Mouse (Mus musculus) lung, postnatal 25 days (tissue): Measurements from ENCODE around the gene Adcy3.
"Not testable (repeated sequence)": the region's sequence is repeated elsewhere in the genome, so short reads cannot be mapped to it uniquely, and the experiment has no call there.

Experiments used
- DNase-seq: peaks from one replicate; pipeline ENCODE4 v3.0.0; 2022; ENCODE audit warnings: low spot score

Adcy3 gene

DNA sequence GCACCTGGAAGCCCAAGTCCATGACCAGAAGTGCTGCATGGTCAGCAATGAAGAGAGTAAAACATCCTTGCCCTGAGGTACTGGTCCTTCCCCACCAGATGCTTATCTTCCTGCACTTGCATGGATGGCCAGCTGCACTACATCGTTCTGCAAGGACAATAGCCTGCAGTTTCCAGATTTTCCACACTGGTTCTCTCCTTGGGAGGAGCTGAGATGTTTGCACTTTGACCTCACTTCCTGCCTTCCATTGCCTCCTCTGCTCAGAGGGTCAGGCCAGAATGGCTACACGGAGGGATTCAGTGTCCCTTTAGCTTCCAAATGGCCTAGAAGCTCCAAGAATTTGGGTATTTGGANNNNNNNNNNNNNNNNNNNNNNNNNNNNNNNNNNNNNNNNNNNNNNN, 51.7 kb downstream of the Adcy3 start:
- no peak for DNase-seq

DNA sequence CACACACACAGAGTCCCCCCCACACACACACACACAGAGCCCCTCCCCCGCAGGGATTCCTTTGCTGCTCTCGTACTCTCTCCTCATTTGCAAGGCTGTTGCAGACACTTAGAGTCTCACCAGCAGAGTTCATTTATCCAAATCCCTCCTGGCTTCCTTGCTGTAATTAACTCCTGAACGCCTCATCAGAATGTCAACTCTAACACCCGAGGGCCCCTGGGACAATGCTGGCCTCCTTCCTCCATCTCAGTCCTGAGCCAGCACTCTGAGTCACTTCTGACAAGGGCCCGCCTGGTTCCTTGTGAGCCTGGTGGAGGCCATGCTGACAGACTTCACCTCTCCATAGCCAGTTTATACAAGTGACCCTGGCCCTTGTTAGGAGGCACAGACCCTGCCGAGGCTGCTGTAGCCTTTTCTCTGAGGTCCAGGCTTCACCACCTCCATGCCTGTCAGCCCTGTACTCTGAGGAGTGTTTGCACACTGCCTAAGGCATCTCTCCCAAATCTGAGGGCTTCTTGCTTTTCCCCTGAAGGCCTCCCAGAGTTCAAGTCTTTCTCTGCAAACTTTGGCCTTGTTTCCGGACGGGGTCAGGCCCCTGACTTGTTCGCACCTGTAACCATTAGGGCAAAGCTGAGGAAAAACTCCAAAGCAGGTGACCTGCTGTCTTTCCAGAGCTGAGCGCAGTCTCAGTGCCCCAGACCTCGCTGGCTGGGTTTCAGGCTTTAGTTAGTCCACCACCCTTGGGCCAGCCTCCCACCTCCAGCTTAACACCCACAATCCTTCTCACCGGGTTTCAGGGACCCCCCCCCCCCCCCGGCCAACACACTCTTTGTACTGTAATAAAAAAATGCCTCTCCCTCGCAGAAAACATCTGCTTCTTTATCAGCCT, 55.5 kb downstream of the Adcy3 start:
- peak; percentile 26 for DNase-seq

- DNase-seq = no peak
Measured at GRCm38 (mm10) chr12:4189060-4189447, 56.2 kb downstream of the Adcy3 start.

DNA sequence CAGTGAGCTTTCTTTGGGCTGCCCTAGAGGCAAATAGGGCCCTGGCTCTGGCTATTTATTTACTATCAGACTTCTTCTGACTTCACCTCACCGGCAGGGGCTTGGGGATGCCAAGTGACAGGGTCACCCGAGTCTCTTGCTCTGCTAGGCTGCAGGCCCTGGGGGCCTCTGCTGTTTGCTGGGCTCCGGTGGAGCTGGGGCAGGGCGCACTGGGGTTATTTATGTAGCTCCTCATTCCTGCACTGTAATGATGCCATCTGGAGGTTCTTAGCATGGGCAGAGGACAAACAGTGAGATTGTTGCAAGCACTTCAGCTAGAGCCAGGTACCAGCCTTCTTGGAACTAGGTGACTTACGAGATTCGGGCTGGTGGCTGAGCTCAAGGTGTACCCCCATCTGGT, 59.6 kb downstream of the Adcy3 start:
- no peak for DNase-seq

DNA sequence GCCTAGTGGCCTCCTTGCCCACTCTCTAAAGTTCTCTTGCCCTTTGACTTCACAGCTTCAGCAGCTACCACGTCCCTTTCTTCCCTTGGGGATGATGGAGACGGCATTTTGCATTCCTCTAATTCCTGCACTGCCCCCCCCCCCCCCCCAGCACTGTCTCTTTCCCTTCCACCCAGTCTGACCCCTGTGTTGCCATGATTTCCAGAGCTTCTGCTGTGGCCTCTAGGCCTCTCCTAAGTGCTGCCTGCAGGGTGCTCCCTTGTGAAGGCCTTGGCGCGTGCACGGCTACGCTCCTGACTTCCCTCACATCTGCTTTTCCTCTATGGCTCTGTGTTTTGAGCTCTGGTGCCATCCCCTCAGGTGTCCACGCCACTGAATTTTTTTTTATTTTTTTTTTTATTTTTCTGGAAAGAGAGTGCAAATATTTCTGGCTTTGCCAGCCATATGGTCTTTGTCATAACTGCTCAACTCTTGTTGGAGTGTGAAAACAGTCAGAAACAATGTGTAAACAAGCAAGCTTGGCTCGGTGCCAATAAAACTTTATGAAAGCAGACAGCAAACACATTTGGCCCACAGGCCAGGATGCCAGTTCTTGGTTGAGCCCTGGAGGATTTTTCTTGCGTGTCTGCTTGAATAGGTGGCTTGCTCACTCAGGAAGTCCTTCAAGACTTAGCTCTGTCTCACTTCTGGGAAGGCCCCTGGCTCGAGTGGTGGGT, 60.3 kb downstream of the Adcy3 start:
- DNase-seq = peak; percentile 35

DNA sequence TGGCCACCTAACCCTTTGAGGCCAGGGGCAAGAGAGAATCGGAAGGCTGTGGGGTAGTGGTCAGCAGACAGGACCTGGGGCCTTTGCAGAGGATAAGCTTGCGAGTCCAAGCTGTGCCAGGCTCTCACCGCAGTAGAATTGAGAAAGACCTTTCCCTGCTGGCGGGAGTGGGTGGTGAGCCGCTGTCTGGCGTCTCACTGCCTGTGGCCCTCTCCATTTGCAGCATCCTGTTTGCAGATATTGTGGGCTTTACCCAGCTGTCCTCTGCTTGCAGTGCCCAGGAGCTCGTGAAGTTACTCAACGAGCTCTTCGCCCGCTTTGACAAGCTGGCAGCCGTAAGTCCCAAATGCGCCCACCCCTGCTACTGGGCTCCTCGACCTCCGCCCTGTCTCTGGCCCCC, 61.7 kb downstream of the Adcy3 start:
- no peak for DNase-seq

- DNase-seq = peak; percentile 12
Measured at GRCm38 (mm10) chr12:4198702-4199101, 65.8 kb downstream of the Adcy3 start.

- DNase-seq = no peak
Measured at GRCm38 (mm10) chr12:4199271-4199670, 66.4 kb downstream of the Adcy3 start.

DNA sequence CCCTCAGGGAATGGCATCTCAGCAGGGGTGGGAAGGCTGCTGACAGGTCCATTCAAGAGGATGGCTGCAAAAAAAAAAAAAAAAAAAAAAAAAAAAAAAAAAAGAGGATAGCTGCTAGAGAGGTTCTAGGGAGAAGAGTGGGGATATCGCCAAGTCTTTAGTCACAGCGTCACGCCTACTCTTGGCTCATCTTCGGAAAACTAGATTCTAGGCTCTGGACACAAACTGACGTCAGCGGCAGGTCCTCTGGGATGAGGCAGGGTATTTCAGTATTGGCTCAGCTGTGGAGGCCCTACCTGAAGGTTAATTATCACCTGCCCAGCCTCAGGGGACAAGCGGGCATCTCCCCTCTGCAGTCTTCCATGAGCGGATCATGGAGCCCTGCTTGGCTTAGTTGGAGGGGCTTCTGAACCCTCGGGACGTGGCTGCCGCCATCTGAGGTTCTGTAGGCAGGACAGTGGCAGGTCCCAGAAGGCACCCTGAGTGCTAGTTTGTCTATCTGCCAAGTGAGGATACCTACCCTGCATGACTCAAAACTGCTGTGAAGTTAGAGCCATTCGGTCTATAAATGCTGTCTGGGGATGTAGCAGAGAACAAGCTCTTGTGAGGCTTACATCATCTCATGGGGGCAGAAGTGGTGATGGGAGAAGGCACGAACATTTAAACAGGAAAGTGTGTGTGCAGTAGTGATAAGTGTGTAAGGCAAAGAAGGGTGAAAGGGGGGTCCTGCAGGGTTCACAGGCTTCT, 68.7 kb downstream of the Adcy3 start:
- no peak for DNase-seq

GRCm38 (mm10) chr12:4202206-4202605, 69.3 kb downstream of the Adcy3 start:
- DNase-seq = no peak

GRCm38 (mm10) chr12:4206106-4206505, 73.2 kb downstream of the Adcy3 start:
- DNase-seq = no peak

DNA sequence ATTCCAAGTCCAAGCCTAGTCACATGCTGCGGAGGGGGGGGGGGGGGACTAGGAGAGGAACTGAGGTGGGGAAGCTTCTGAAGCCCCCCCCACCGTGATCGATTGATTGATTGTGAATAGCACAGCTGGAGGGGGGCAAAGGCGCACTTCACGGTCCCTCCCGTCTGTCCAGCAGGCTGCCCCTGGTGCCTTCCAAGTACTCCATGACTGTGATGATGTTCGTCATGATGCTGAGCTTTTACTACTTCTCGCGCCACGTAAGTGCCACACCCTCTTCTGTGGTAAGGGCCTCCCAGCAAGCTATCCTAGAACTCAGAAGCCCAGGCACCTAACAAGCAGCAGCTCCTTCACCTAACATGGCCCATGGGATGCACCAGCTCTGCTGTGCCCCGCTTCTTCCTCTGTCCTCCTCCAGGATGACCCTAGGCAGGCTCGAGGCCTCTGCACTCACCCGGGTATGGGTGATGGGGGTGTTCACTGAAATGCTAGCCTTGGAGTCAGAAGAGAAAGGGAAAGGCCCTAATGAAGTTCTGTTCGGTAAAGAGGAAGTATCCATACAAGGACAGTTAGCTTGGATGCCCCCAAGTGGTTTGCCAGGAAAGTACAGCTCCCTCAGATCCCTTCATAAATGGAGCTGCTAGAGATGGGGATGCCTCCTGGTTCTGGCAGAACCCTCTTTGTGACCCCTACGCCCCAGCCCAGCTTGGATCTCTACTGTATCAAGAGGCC, 75.7 kb downstream of the Adcy3 start:
- DNase-seq = peak; percentile 50

DNA sequence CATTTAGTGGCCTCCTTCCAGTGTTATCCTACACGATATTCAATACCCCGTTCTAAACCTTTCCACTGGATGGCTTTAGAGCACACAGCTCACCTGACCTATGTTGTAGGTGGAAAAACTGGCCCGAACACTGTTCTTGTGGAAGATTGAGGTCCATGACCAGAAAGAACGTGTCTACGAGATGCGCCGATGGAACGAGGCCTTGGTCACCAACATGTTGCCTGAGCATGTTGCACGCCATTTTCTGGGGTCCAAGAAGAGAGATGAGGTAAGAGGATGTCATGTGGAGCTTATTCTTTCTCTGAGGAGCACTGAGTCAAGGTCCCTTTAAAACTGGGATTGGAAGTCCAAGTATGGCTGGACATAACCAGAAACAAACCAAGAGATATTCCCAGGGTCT, 76.3 kb downstream of the Adcy3 start:
- no peak for DNase-seq

DNA sequence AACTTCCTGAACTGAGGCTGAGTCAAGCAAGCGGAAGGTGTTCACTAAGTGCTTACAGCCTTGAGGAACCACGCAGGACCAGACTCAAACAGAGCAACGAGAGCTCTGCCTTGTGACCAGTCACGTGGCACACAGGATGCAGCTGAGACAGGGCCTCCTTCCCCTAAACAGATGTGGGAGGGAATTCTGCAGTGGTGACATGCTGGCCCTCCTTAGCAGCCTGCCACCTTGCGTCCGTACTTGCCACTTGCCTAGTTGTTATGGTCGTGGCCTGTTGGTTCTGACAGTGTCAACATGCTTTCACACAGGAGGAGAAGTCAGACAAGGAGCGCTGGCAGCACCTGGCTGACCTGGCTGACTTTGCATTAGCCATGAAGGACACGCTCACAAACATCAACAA, 78.3 kb downstream of the Adcy3 start:
- peak; percentile 13 for DNase-seq

- DNase-seq = no peak
Measured at GRCm38 (mm10) chr12:4212908-4213307, 80.0 kb downstream of the Adcy3 start.

DNA sequence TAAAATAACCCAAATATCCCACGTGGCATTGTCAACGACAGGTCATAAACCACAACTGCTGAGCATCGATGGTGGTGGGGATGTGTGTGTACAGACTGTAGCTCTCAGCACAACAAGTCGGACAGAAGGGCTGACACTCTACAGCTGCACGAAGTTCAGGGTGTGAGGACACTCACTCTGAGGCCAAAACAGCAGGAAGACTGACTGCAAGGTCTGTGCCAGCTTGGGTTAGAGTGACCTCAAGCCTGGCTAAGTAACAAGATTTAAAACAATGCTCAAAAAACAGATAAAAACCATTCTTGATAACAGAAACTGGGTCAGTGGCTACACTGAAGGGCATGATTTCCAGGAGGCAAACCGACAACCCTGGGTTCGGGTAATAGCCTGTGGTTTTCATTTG, 97.3 kb downstream of the Adcy3 start:
- no peak for DNase-seq

DNA sequence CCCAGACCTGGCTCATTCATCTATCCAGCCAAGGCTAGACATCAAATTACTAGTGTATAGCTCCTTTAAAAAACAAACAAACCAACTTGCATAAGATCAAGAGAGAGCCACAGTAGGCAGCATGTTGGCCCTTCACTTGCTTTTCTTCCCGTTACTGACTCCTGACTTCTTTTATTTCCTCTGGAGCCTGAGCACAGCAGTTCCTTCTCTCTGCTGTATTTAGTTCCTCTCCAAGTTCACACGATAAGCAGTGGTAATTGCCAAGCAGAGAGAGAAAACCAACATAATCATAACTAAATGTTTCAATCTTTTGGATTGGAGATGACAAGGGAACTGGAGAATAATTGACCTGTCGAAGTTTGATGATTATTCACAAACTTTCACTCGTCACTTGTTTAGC, 99.9 kb downstream of the Adcy3 start:
- no peak for DNase-seq

DNA sequence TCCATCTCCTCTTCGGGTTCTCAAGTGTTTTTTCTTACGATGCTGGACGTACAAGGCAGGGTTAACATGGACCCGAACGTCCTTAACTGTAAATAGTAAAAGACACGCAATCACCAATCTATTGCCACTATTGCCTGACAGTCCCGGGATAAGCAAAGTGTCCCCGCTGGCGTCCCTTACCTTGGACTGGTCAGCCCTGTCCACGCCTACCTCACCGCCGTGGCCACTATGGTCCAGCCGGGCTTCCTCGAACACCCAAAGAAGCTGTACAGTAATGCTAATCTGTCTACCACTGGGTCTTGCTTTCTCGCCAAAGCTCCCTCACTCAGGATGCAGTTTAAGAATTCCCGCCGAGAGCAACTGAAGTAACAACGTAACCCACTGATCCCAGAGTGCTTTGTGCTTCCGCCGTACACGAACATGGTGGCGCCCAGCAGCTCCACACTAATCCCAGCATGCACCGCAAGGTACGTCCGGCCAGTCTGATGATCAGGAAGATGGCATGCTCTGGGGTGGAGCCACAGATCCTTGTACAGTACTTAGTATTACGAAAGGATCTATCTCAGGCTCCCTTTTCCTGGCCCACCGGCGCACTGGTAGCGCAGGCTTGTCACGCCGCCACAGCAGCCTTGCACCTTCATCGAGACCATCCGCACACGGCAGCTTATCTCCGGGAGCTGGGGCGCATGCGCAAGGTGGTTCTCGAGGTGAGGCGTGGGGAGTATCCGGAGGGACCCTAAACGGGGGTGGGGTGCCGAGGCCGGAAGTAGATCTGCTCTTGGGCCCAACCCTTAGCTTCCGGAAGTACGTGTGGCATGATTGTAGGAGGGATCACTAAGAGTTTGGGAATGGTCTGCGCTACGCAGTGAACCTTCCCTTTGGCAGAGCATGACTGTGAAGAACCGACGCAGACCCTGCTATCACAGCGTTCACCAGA, 100.9 kb downstream of the Adcy3 start, which contains the start of the genes Ptrhd1 and Cenpo:
TSS of gene Ptrhd1 (plus strand) at position 456 of the 937 bp plus-strand sequence.
TSS of gene Cenpo (minus strand) at position 723 of the 937 bp plus-strand sequence.
- peak; percentile 97 for DNase-seq

- DNase-seq = no peak
Measured at GRCm38 (mm10) chr12:4237481-4237880, 104.6 kb downstream of the Adcy3 start.

- DNase-seq = not testable (repeated sequence)
Measured at GRCm38 (mm10) chr12:4240281-4240680, 107.4 kb downstream of the Adcy3 start.

- DNase-seq = no peak
Measured at GRCm38 (mm10) chr12:4243805-4244204, 110.9 kb downstream of the Adcy3 start.
